Mouse (Mus musculus) layer of hippocampus, adult 2 months (tissue): Measurements from ENCODE around the gene Usp4. TPM values are rescaled to one million over a fixed set of nuclear protein-coding genes. Genes with fewer than 3 reads are reported as not detected.

Experiments used
- DNase-seq, 2 experiments: peaks; one replicate each; pipeline ENCODE4 v3.0.0; 2022; ENCODE audit warnings: low spot score in 2 of 2
- H3K27ac ChIP-seq: fragments of 200-600 bp; 2 replicates; pipeline ENCODE4 v1.8.1; 2022
- H3K4me3 ChIP-seq: fragments of 200-600 bp; 2 replicates; pipeline ENCODE4 v1.8.1; 2022; ENCODE audit warnings: mild to moderate bottlenecking
- CTCF ChIP-seq: fragments of 200-600 bp; conservative IDR thresholded peaks from 2 replicates; pipeline ENCODE4 v1.8.1; 2022; ENCODE audit warnings: antibody characterized with exemption, mild to moderate bottlenecking, moderate library complexity
- total RNA-seq, 2 experiments: library from RNA; stranded (reverse); gene quantifications; 2 replicates each; pipeline ENCODE4 v1.2.3; 2021

The Usp4 gene
- total RNA-seq, 2 experiments from 2014 or later: 106 to 112 TPM

DNA sequence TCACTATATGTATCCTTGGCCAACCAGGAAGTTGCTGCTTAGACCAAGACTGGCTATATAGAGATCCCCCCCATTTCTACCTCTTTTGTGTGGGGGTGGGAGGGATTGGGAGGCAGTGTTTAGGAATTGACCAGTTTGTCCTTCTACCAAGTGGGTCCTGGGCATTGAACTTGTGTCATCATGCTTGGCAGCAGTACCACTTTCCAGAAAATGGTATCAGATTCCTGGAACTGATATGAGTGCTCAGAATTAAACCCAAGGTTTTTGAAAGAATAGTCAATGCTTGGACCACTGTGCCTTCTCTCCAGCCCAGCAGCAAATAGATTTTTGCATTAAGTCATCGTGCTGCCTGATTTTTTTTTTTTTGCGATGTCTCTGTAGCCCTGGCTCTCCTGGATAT is 21.8 kb upstream of the Usp4 start:
- no peak for DNase-seq
- Histone ChIP-seq H3K27ac (no peak overlapping the region), H3K4me3 (no peak overlapping the region)
- no peak for TF ChIP-seq CTCF

DNA sequence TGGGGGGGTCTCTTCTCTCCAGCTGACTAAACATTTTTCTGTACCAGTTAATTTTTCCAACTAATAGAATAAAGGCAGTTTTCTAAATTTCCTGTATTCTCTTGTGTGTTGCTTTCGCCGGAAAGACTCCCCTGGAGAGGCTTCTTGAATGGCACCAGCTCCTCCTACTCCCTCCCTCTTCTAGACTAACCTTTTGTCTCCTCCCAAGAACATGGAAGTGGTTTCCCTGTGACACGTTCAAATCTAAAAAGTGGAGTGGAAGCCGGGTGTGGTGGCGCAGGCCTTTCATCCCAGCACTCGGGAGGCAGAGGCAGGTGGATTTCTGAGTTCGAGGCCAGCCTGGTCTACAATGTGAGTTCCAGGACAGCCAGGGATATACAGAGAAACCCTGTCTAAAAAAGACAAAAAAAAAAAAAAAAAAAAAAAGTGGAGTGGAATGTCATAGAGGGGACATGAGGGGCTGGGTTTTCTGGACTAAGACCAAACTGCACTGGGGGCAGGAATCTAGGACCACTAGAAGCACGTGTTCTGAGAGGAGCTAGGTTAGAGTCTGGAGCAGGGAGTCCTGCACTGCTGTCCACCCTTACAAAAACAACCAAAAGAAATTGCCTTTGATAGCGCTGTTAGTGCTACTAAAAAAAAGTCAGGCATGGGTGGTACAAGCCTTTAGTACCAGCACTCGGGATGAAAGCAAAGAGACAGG is 9.7 kb upstream of the Usp4 start:
- TF ChIP-seq CTCF: no peak
- H3K4me3 ChIP-seq: no peak overlapping the region
- peak overlapping the region; percentile 94 for H3K27ac ChIP-seq
- no peak for DNase-seq

DNA sequence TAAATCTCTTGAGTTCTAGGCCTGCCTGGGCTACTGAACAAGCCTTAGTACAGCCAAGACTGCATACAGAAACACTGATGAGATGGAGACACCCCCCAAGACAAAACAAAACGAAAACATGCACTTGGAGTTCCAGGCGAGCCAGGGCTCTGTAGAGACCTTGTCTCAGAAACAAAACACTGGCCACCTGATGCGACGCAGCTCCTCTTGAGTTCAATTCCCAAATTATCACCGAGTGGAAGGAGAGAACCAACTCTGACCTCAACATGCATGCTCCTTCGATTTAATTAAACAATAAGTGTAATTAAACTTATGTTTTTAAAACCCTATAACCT is 9.1 kb upstream of the Usp4 start:
- H3K27ac ChIP-seq: peak overlapping the region; percentile 94
- no peak for TF ChIP-seq CTCF
- no peak for DNase-seq
- H3K4me3 ChIP-seq: peak overlapping the region; percentile 63

DNA sequence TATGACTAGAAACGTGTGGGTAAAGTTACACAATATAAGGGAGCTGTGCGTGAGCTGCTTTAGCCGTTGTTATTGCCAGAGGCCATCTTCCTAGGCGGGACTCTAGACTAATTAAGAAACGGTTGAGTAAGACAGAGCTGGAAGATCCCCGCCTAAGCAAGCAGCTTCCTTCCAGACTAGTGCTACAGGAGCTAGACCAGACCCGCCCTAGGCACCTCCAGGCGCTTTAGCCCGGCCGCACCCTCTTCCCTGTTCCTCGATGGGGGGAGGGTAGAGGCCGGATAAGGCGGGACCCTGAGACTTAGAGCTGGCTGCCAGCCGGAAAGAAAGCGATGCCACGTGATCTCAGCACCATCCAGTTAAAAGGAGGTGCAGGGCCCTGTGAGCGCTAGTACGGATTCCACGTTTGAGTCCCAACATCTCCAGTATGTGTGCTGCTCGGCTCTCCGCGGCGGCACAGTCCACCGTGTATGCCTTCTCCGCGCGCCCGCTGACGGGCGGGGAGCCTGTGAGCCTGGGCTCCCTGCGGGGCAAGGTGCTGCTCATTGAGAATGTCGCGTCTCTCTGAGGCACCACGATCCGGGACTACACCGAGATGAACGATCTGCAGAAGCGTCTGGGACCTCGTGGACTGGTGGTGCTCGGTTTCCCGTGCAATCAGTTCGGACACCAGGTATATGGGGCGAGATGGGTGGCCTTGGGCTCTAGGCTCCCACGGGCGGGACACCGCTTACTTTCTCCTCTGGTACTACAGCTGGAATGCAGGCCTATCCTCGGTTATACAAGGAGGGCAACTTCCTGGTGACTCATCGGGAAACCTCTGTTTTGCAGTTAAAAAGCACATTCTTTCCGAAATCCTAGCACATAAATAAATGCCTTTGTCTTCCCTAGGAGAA is 8.5 kb upstream of the Usp4 start, which contains the start of gene Gpx1:
Gene Gpx1, plus strand, starts transcription at position 18 of the 896 bp plus-strand sequence.
- peak; percentile 73 to 86 for DNase-seq
- peak; percentile 30; the same call in 1 of the 2 replicates for TF ChIP-seq CTCF
- peak within 1 kb of the TSS; percentile 63 for H3K4me3 ChIP-seq
- peak within 1 kb of the TSS; percentile 94 for H3K27ac ChIP-seq

DNA sequence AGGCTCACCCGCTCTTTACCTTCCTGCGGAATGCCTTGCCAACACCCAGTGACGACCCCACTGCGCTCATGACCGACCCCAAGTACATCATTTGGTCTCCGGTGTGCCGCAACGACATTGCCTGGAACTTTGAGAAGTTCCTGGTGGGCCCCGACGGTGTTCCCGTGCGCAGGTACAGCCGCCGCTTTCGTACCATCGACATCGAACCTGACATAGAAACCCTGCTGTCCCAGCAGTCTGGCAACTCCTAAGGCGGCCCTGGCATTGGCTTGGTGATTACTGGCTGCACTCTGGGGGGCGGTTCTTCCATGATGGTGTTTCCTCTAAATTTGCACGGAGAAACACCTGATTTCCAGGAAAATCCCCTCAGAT is 7.8 kb upstream of the Usp4 start:
- H3K27ac ChIP-seq: peak overlapping the region; percentile 94
- DNase-seq: no peak
- TF ChIP-seq CTCF: no peak
- H3K4me3 ChIP-seq: peak overlapping the region; percentile 63

DNA sequence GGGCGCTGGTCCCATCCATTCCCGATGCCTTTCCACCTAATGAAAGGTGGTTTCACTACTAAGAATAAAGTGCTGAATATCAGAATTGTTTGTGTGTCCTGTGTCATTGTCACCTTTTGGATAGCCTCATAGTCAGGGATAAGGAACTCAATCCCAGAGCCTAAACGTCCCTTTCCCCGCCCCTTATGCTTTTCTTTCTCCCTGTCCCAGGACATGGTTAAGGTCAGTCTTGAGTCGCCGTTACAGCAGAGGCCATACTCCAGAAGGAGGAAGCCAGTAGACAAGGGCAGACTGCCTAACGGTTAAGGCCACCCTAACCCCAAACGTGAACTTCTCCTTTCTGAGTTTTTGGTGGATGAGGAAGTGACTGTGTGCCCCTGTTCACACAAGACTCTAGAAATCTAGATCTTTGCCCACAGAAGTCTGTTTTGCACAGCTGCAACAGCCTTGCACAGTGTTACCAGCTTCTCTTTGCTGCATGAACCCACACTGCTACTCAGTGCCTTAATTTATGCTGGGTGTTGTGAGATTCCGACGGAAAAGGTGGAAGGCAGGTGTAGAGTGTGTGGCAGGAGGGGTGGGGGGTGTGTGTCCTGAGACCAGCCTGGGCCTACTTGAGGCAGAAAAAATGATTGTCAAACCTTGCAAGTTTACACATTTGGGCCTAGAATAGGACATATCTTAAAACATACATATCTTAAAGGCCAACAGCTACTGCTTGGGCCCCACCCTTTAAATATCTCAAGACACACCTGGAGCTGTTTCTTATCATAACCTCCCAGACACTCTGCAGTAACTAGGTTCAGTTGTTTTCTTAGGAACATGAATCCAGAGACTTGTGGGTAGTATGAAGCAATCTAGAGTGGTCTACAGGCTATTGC is 7.2 kb upstream of the Usp4 start:
- Histone ChIP-seq H3K4me3 (peak overlapping the region; percentile 63), H3K27ac (peak overlapping the region; percentile 94)
- DNase-seq: peak in 1 of 2 experiments; percentile 10
- no peak for TF ChIP-seq CTCF

- TF ChIP-seq CTCF: no peak
- H3K27ac ChIP-seq: peak overlapping the region; percentile 94; the same call in 1 of the 2 replicates
- DNase-seq: no peak
- no peak overlapping the region for H3K4me3 ChIP-seq
Measured at GRCm38 (mm10) chr9:108341139-108341475, 6.5 kb upstream of the Usp4 start.

DNA sequence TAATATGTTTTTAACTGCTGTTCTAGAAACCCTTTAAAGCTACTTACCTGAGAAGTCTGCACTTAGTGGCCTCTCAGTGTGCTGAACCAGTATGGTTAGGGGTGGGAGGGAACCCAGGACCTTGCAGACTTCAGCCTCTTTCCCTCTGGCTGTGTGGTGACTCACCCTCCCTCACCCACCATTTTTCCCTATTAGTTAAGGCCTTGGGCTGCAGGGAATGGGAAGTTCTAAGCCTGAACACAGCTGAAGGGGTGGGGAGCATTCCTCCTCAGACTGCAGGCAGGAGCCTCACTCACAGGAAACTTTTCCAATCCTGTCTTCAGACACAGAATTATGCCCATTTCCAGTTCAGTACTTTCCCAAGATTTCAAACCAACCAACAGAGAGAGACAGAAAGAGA is 5.9 kb upstream of the Usp4 start:
- DNase-seq: no peak
- no peak for TF ChIP-seq CTCF

GRCm38 (mm10) chr9:108342301-108342831 is 5.3 kb upstream of the Usp4 start:
- Histone ChIP-seq H3K4me3 (no peak overlapping the region), H3K27ac (peak overlapping the region; percentile 77)
- DNase-seq: no peak
- peak; percentile 29 for TF ChIP-seq CTCF

More for the DNA sequence above, 5.9 kb upstream of the Usp4 start:
- H3K4me3 ChIP-seq: no peak overlapping the region
- H3K27ac ChIP-seq: peak overlapping the region; percentile 77; the same call in 1 of the 2 replicates

DNA sequence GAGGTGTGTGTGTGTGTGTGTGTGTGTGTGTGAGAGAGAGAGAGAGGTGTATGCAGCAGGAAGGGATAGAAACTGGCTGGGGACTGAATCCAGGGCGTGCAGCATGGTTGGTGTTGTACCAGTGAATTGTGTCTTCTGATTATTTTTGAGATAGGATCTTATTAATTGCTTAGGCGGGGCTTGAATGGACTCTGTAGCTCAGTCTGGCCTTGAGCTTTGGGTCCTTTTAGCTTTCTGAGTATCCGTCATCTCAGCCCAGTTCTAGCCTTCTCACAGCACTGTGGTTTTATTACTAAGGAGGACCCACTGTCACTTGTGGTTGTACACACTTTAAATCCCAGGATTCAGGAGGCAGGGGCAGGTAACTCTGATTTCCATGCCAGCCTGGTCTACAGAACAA is 4.3 kb upstream of the Usp4 start:
- no peak for DNase-seq
- Histone ChIP-seq H3K4me3 (no peak overlapping the region), H3K27ac (no peak overlapping the region)
- TF ChIP-seq CTCF: no peak

GRCm38 (mm10) chr9:108343835-108344234 is 3.8 kb upstream of the Usp4 start:
- no peak for TF ChIP-seq CTCF
- H3K27ac ChIP-seq: no peak overlapping the region
- no peak overlapping the region for H3K4me3 ChIP-seq
- DNase-seq: no peak

GRCm38 (mm10) chr9:108344471-108344870 is 3.2 kb upstream of the Usp4 start:
- Histone ChIP-seq H3K4me3 (no peak overlapping the region), H3K27ac (no peak overlapping the region)
- no peak for TF ChIP-seq CTCF
- DNase-seq: no peak
